Mouse (Mus musculus): Measurements from ENCODE around the gene Sipa1l2. TPM values are rescaled to one million over a fixed set of nuclear protein-coding genes. Genes with fewer than 3 reads are reported as not detected.

The Sipa1l2 gene
- total and polyA plus RNA-seq, 2 experiments from 2014 or later = 10.1 to 52.6 TPM

- H3K27ac ChIP-seq (ENCODE audit: low read depth, low read length) = no peak overlapping the region
- H3K4me3 ChIP-seq (ENCODE audit: low read depth, low read length) = no peak overlapping the region
- no peaks in the 10 kb centered on the region for H3K9me3 ChIP-seq (ENCODE audit: low read length)
- no peaks in the 10 kb centered on the region for H3K36me3 ChIP-seq (ENCODE audit: insufficient read depth, low read length)
- TF ChIP-seq CTCF (IDR thresholded peaks at IDR 0.05) = no peak
- H3K4me1 ChIP-seq (ENCODE audit: insufficient read depth, low read length) = peaks cover 4% of the 10 kb centered on the region; the same call in 1 of the 2 replicates
- WGBS = 61% methylated on average over 4 of the region's 4 CpGs
- H3K27me3 ChIP-seq (ENCODE audit: insufficient read depth, low read length) = no peaks in the 10 kb centered on the region; the same call in 1 of the 2 replicates
- H3K9ac ChIP-seq (replicated peaks; ENCODE audit: low read length, poor library complexity, severe bottlenecking) = no peak overlapping the region
- DNase-seq (ENCODE audit: low spot score) (no peak), ATAC-seq (ENCODE audit: low FRiP score) (no peak)
- H3K4me2 ChIP-seq (ENCODE audit: low read depth, low read length, poor library complexity, severe bottlenecking) = no peak overlapping the region
Observed at GRCm38 (mm10) chr8:125368341-125369035, 201.1 kb downstream of the Sipa1l2 start.

Other genes with a start within 250 kb of the Sipa1l2 start
- gene Map10, start 100.0 kb upstream of the Sipa1l2 start, total RNA-seq (2014; rRNA removed) = 11.0 and 11.6 TPM in 2 replicates
- gene Map10, start 100.0 kb upstream of the Sipa1l2 start, polyA plus RNA-seq (2015; fragmentation: Nextera tagmentation; extraction: Ambion mirVana) = 5.8 and 6.9 TPM in 2 replicates
- 23.5 and 24.1 TPM in 2 replicates for gene Ntpcr, start 160.2 kb upstream of the Sipa1l2 start, total RNA-seq (2014; rRNA removed)
- 32.2 and 35.2 TPM in 2 replicates for gene Ntpcr, start 160.2 kb upstream of the Sipa1l2 start, polyA plus RNA-seq (2015; fragmentation: Nextera tagmentation; extraction: Ambion mirVana)

All from midbrain, postnatal 0 days (tissue).